Mouse (Mus musculus) cerebellum, postnatal 4 days (tissue): Measurements from ENCODE around the gene Trpm5.
A peak's percentile ranks its signal among the peaks of the same experiment; 100 is the strongest.

ENCODE experiments used
- DNase-seq, 2 experiments: peaks; one replicate each; pipeline ENCODE4 v3.0.0; 2022; ENCODE audit warnings: low spot score in 2 of 2, mixed read lengths in 1 of 2

Trpm5 gene

GRCm38 (mm10) chr7:143106062-143106461 lies 11.6 kb upstream of the Trpm5 start, which contains the start of gene Kcnq1:
Gene Kcnq1 (plus strand): TSS chr7:143106362.
- no peak for DNase-seq

GRCm38 (mm10) chr7:143105258-143105897 lies 10.9 kb upstream of the Trpm5 start:
- DNase-seq = no peak

DNA sequence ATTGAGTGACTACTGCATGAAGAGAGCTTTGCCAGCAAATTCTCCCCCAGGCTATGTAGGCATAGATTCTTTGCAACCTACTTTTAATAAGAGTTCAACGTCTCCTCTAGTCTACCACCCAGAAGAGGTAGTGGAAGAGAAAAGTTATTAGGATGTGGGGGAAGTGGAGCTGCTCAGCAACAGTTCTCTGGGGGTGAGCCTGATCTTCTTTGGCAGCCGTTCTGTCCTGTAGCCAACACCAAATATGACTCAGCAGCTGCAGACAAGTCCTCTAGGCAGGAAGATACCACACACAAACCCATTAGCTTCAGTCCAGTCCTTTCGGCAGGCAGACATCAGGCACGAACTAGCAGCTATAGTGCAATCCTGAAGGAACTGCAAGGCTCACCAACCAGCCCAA lies 6.3 kb upstream of the Trpm5 start:
- no peak for DNase-seq

DNA sequence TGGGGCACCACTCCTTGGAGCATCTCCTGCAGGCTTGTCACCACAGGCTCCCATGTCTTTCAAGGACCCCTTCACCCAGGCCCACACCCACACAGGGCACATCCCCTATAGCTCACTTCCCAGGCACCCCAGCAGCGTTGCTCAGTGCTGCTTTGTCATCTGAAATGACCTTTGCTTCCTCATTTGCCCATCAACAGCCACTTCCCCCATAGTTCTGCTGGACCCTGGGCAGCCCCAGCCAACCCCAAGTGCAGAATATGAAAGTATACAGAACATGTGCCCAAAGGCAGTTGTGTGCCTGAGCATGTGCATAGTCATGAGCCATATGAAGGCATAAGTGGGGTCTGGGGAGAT lies 1.1 kb upstream of the Trpm5 start:
- DNase-seq = no peak

GRCm38 (mm10) chr7:143093847-143094246 lies 595 bp downstream of the Trpm5 start:
- no peak for DNase-seq

- no peak for DNase-seq
These were observed 7.3 kb downstream of the Trpm5 start for GRCm38 (mm10) chr7:143087070-143087579.

GRCm38 (mm10) chr7:143086366-143086765 lies 8.1 kb downstream of the Trpm5 start:
- DNase-seq = peak in 1 of 2 experiments; percentile 67

DNA sequence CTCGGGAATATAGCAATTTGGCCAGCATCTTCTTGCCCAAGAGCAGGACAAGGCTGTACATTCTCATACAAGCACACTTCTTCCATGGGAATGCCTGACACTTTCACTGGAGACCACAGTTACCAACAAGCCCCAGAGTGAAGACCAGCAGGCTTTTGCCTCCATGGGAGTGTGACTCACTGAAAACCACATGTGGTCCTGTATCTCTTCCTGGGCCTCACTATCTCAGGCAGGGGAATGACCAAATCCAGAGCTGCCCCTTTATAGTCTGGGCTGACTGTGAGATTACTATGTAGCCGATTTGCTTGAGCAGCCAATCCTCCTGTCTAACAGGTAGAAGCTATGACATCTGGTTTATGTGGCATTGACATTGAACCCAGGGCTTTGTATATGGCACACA lies 10.7 kb downstream of the Trpm5 start:
- no peak for DNase-seq

- no peak for DNase-seq
These were observed 12.4 kb downstream of the Trpm5 start for GRCm38 (mm10) chr7:143082024-143082423.

- DNase-seq = no peak
These were observed 17.1 kb downstream of the Trpm5 start for GRCm38 (mm10) chr7:143077351-143077750.

DNA sequence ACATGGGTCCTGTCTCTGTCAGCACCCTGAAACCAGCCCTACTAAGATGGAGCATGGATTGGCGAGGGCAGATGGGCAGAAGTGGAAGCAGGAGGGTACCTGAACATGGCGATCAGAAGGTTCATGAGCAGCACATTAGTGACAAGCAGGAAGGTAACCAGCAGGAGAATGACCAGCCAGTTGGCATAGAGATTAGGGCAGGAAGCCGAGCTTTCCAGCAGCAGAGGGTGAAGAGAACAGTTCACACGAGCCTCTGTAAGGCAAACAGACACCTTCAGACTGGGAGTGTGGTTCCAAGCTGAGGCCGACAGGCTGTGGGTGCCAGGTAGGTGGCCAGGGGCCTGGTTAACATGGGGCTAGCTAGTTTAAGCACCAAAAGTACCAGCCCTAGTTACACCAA lies 19.0 kb downstream of the Trpm5 start:
- no peak for DNase-seq

DNA sequence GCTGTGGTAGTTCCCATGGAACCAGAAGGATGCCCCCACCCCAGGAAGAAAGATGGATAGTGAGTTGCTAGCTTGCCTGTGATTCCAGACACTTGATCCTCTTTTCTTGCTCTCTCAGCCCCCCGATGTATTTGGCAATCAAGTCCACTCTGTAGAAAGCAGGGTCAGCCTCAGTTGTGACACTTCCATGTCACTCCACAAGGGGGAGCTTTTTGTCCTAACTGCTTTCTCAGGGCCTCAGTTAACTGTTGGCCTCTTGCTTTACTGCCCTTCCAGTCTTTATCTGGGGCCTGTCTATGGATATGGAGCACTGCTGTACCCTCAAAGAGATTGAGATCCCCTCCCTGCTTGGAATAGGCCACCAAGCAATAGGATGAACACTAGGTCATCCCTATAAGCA lies 21.4 kb downstream of the Trpm5 start:
- DNase-seq = peak in 1 of 2 experiments; percentile 67

DNA sequence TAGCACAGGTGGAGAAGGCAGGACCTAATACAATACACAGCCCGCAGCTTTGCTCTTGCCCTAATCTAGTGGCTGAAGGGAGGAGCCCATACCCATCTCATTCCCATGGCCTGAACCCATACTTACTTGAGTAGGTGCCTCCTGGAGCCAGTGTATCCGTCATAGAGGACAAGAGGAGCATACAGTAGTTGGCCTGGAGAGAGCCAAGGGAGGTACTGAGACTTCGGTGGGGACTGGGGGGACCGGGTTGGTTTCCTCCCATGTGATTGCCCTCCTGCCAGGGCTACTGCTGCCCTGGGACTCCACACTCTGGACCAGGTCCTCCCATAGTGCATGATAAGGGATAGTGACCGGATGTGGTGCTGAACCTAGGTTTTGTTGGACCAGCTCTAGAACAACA lies 21.8 kb downstream of the Trpm5 start:
- no peak for DNase-seq

- no peak for DNase-seq
These were observed 23.9 kb downstream of the Trpm5 start for GRCm38 (mm10) chr7:143070506-143071070.

DNA sequence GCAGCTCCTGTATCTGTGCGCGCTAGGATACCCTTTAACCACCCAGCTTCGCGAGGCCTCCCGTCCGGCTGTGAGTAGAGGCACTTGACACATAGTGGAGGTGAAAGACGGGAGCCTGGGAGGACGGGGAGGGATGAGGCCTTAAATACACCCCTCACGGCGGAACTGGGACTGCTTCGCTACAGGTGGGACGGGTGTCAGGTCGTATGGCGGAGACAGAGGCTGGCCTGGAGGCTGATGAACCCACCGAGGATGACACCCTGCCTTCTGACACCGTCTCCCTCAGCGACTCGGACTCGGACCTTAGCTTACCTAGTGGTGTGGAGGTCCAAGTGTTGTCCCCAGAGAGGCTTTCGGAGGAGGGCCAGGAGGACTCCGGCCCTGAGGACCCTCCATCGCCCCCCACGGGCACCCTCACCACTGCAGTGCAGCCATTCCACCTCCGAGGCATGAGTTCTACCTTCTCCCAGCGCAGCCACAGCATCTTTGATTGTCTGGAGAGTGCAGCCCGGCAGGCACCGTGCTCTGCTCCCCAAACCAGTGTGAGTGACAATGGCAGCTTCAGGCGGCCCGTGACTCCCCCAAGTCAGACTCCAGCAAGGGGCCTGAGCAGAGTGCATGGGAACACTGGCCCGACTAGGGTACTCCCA lies 24.6 kb downstream of the Trpm5 start:
- peak in 1 of 2 experiments; percentile 24 for DNase-seq

GRCm38 (mm10) chr7:143068882-143069591 lies 25.4 kb downstream of the Trpm5 start, which contains the start of gene Tssc4:
Gene Tssc4 (plus strand): TSS chr7:143069249.
- peak; percentile 89 to 95 for DNase-seq

DNA sequence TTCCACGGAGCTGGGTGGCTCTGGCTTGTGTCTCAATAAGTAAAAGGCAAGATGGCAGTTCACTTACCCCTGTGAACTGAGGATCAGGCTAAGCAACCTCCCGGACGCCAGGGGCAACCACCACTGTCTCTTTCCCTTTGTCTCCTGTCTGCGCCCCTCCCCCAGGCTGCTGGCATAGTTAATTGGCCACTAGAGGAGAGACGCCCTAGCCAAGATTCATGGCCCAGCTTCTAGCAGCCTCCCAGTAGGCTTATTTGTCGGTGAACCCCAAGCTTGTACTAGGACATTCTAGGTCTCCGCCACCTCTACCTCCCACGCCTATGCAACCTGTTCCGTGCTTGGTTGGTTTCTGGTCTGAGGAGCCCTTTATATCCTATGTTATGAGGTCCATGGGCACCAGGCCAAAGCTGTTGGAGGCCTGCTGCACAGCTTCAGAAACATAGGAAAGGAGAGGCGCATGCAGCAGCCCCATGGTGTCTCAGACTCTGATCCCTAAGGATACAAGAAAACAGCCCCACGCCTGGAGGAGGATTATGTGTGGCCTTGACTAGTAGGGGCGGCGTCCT lies 26.0 kb downstream of the Trpm5 start:
- peak; percentile 46 to 79 for DNase-seq

GRCm38 (mm10) chr7:143067897-143068296 lies 26.5 kb downstream of the Trpm5 start:
- DNase-seq = no peak

- no peak for DNase-seq
These were observed 27.0 kb downstream of the Trpm5 start for GRCm38 (mm10) chr7:143067469-143067868.

GRCm38 (mm10) chr7:143065692-143066091 lies 28.8 kb downstream of the Trpm5 start:
- no peak for DNase-seq

DNA sequence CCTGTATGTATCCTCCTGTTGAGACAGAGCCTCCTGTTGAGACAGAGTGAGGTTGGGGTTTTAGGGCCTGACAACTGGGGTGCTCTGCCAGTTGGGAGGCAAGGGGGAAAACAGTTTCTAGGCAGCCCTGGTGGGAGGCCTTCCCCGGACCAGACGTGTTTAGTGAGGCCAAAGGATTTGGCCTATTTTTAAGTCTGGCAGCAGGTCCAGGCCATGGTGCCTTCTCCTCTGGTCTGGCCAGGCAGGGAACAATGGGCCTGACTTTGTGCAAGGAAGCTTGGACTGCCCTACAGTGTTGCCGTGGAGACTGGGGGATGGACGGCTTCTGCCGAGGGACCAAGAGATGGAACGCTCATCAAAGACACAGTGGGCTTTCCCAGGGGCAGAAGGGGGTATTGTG lies 30.2 kb downstream of the Trpm5 start:
- DNase-seq = peak in 1 of 2 experiments; percentile 37

- no peak for DNase-seq
These were observed 31.7 kb downstream of the Trpm5 start for GRCm38 (mm10) chr7:143062704-143063103.
